Mouse (Mus musculus) bone marrow, adult 2 months (tissue): ENCODE measurements around the gene Dnajc10. TPM values are rescaled to one million over a fixed set of nuclear protein-coding genes. Genes with fewer than 3 reads are reported as not detected.

Experiments
- H3K27ac ChIP-seq: fragments of 200-500 bp; 2 replicates; pipeline ENCODE4 v1.5.1; 2012; ENCODE audit warnings: low read depth, mild to moderate bottlenecking, control low read depth, inconsistent platforms, low read length; ENCODE audit not compliant: control insufficient read depth, poor library complexity, insufficient read depth
- H3K4me1 ChIP-seq: fragments of 200-500 bp; 2 replicates; pipeline ENCODE4 v1.6.1; 2011; ENCODE audit warnings: low read length; ENCODE audit not compliant: control insufficient read depth, insufficient read depth
- H3K4me3 ChIP-seq: fragments of 200-500 bp; replicated peaks from 2 replicates; pipeline ENCODE3; 2011; ENCODE audit warnings: mild to moderate bottlenecking, low read depth, low read length, control low read depth; ENCODE audit not compliant: control insufficient read depth
- CTCF ChIP-seq: fragments of 200-500 bp; IDR thresholded peaks from 2 replicates; pipeline ENCODE4 v1.5.1; 2011; ENCODE audit warnings: low read length, control low read depth; ENCODE audit not compliant: control insufficient read depth, insufficient read depth
- POLR2A ChIP-seq: fragments of 200-500 bp; IDR thresholded peaks from 2 replicates; pipeline ENCODE4 v1.6.1; 2011; ENCODE audit warnings: low read depth, mild to moderate bottlenecking, control low read depth, low read length, borderline replicate concordance; ENCODE audit not compliant: control insufficient read depth
- WGBS: fragments of 180-500 bp; shearing (Covaris S2); methylation state at CpG from one replicate; pipeline ENCODE4 v1.1.7; 2018; 5-methylcytosine and 5-hydroxymethylcytosine counted together
- polyA plus RNA-seq: library from polyadenylated mRNA; stranded (reverse); fragments of >200 nt; gene quantifications from 2 replicates; pipeline ENCODE4 v1.2.4, GENCODE M21; 2011; ENCODE audit warnings: low replicate concordance; ENCODE audit not compliant: missing spikeins, insufficient read depth, insufficient read length

The Dnajc10 gene
- polyA plus RNA-seq, 1 experiment = 18.6 TPM

DNA sequence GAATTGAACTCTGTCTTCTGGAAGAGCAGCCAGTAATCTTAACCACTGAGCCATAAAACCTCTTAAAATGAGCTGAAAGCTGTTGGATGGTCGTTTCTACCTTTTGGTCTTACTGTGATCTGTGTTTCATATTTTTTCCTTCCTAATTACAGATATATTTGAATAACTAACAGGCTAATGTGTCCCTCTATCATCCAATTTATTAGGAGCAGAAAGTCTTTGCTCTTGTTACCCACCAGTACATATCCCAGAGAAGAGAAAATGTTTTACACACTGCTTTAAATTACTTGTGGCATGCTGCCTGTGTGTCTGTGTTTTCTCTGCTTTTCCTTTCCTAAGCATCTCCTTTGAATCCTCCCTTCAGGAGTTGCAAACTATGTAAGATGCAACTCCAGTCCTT, 1.1 kb upstream of the Dnajc10 start:
- WGBS = 17% methylated on average over 1 of the region's 1 CpGs
- Histone ChIP-seq H3K27ac (no peak overlapping the region), H3K4me3 (no peak overlapping the region), H3K4me1 (no peaks in the 10 kb centered on the region; the same call in 1 of the 2 replicates)
- no peak for TF ChIP-seq CTCF
- TF ChIP-seq POLR2A = no peak

DNA sequence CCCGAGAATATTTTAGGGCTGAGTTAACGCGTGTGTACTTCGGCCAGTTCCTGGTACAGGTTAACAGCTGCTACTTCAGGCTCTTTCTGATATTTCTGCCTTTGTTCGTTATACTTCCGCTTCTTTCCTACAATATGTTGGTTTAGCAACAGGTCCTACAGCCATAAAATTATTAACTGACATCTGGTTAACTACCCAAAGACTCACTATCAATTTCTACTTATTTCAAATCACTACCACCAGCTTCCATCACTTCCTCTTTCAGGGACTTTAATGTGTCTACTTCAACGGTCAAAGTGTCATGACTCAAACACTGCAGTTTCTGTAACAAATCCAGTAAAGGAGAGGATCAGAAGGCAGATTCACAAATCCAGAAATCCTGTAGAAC, 418 bp upstream of the Dnajc10 start:
- Histone ChIP-seq H3K4me1 (no peaks in the 10 kb centered on the region; the same call in 1 of the 2 replicates), H3K27ac (no peak overlapping the region; the same call in 1 of the 2 replicates), H3K4me3 (peak overlapping the region; percentile 98)
- TF ChIP-seq POLR2A (no peak), CTCF (no peak)
- WGBS = 3% methylated on average over 7 of the region's 7 CpGs

DNA sequence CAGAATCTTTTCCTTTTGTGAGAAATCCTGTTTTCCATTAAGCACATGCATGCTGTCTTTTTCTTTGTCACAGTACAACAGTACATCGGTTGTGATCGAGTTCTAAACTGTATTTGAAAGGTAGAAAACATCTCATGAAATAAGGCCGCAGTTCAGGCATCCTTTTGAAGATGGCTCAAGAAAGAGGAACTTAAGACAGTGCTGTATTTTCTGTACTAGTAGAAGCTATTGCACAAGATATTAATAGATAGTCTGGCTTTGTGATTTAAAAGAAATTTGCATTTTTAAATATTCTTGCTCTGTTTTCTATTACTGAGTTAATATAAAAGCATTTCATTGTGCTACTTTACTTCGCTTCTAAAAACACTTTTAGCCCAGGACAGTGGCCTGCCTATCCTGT, 7.6 kb downstream of the Dnajc10 start:
- no peak overlapping the region for H3K27ac ChIP-seq
- H3K4me1 ChIP-seq = no peaks in the 10 kb centered on the region
- WGBS = 83% methylated on average over 4 of the region's 4 CpGs
- H3K4me3 ChIP-seq = no peak overlapping the region
- TF ChIP-seq POLR2A (no peak), CTCF (no peak)

DNA sequence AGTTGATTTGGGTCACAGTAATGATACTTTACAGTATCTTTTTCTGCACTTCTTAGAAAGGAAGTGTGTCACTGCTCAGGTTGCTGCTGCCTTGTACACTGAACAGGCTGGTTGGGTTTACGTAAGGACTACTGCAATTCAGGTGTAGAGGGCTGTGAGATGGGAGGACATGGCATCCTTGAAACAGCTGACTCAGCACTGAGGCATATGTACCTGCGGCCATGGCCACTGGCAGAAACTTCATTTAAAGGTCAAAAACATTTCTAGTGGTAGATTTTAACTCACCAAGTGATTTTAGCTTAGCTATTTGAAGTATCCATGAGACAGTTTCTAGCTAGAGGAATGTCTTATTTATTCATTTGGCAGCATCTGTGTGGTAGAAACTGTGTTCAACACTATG, 10.5 kb downstream of the Dnajc10 start:
- H3K4me3 ChIP-seq = no peak overlapping the region
- no peak overlapping the region for H3K27ac ChIP-seq
- WGBS = 95% methylated on average over 2 of the region's 2 CpGs
- no peaks in the 10 kb centered on the region for H3K4me1 ChIP-seq
- no peak for TF ChIP-seq CTCF
- no peak for TF ChIP-seq POLR2A

DNA sequence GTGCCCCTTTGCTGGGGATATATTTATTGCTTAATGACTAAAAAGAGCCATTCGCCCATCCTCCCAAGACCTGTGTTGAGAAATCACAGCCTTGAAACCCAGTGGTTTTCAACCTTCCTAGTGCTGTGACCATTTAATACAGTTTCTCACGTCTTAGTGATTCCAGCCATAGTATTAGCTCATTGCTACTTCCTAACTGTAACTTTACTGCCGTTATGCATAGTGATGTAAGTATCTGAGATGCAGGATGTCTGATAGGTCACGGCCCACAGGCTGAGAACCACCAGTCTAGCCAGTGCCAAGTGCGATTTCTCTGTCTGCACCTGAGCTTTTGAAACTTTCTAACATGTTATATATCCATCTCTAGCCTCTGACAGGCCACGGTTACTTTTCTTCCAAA, 12.0 kb downstream of the Dnajc10 start:
- no peak for TF ChIP-seq POLR2A
- TF ChIP-seq CTCF = no peak
- 55% methylated on average over 6 of the region's 6 CpGs for WGBS
- no peak overlapping the region for H3K4me3 ChIP-seq
- H3K4me1 ChIP-seq = no peaks in the 10 kb centered on the region
- no peak overlapping the region for H3K27ac ChIP-seq

DNA sequence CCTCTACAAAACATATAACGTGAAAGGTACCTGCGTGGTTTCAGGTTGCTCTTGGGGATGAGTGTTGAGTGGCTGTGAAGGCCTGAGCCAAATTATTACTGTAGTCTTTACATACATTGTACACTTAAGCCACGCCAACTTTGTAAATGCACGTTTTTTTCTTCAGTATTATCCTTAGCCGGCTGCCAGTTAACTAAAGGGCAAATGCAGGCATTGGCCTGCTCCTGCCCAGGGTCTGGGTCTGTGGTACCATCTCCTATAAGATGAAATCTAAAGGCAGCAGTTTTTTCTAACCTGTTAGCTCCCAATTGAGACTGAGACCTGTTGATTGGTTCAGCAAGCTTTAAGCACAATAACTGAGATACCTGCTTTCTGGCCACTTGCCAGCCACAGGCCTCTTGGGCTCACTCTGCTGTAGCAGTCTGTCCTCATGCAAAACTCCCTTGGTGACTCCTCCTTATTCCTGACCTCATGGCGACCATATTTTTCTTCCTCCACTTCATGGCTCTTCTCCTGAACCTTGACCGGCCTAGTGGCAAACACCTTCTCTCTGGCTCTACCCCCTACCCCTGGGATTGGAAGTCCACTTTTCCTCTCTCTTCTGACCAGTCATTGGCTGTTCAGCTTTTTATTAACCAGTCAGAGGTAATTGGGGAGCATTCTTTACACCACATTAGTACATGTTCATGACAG, 13.8 kb downstream of the Dnajc10 start:
- no peak for TF ChIP-seq POLR2A
- H3K4me1 ChIP-seq = no peaks in the 10 kb centered on the region
- WGBS = 93% methylated on average over 7 of the region's 7 CpGs

DNA sequence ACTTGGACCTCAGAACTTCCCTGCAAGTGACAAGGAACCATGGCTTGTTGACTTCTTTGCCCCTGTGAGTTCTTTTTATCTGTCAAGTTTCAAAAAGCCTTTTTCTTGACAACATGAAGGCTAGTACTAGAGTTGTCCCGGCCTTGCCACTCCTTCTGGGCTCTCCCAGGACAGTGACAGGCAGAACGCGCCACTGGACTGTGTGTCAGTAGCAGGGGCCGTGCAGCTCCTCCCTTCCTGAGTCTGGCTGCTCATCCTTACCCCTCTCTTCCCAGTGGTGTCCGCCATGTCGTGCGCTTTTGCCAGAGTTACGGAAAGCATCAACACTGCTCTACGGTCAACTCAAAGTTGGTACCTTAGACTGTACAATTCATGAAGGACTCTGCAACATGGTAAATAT, 25.3 kb downstream of the Dnajc10 start:
- no peaks in the 10 kb centered on the region for H3K4me1 ChIP-seq
- WGBS = 92% methylated on average over 9 of the region's 9 CpGs
- no peak overlapping the region for H3K4me3 ChIP-seq
- no peak for TF ChIP-seq POLR2A
- TF ChIP-seq CTCF = no peak
- H3K27ac ChIP-seq = no peak overlapping the region

More for the DNA sequence above, 13.8 kb downstream of the Dnajc10 start:
- Histone ChIP-seq H3K27ac (no peak overlapping the region), H3K4me3 (no peak overlapping the region)

DNA sequence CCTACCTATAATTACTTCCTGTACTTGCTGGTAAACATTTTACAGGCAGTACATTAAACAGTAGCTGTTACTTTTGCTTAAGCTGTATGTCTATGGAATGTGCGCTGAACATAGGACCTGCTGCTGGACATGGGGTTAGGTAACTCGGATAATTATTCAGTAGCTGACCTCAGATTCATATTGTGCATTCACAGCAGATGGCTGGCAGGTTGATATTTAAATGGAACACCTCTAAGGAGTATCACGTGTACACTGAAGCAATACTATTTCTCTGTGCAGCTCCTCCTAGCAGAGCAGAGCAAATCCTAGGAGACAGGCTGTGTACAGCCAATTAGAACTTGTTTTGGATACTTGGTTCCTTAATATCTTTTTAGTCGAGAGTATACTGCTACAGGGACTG, 39.3 kb downstream of the Dnajc10 start:
- Histone ChIP-seq H3K4me3 (no peak overlapping the region), H3K27ac (no peak overlapping the region), H3K4me1 (no peaks in the 10 kb centered on the region; the same call in none of the 2 replicates)
- no peak for TF ChIP-seq POLR2A
- no peak for TF ChIP-seq CTCF
- 81% methylated on average over 4 of the region's 4 CpGs for WGBS

DNA sequence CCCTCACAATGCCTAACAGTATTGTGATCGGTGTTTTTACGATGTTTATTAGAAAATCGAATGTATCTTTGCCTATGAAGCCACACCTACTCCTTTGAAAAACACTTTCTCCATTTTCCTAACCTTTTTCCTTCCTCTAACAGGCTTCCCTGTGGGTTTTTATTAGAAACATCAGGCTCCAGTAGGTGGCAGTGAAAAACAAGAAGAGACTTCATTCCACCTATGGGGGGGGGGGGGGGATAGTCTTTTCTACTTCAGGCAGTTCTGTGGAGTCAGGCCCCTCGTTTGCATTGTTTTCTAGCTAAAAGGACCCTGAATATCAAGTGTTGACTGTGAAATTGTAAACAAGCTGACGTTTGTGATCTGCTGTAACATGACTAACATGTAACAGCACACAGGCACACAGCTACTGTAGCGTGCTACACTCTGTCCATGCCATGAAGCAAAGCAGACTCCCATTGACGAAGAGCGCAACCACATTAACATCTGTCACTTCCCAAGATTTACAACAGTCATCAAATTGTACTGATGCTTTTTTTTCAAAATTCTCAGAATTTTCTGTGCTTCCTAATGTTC, 41.5 kb downstream of the Dnajc10 start:
- Histone ChIP-seq H3K27ac (no peak overlapping the region), H3K4me1 (no peaks in the 10 kb centered on the region; the same call in none of the 2 replicates), H3K4me3 (no peak overlapping the region)
- TF ChIP-seq CTCF = no peak
- no peak for TF ChIP-seq POLR2A
- 42% methylated on average over 8 of the region's 8 CpGs for WGBS
